Mouse (Mus musculus): ENCODE data around the gene Gng7. TPM values are rescaled to one million over a fixed set of nuclear protein-coding genes. Genes with fewer than 3 reads are reported as not detected.

The Gng7 gene
- polyA plus RNA-seq, 1 experiment = not detected

- WGBS = 97% methylated on average over 4 of the region's 4 CpGs
- H3K4me1 ChIP-seq (ENCODE audit: control insufficient read depth, insufficient read depth, low read length) = peaks cover 8% of the 10 kb centered on the region
- H3K4me3 ChIP-seq (ENCODE audit: insufficient read depth, low read depth, low read length) = no peak overlapping the region
- TF ChIP-seq POLR2A (IDR thresholded peaks at IDR 0.05; ENCODE audit: insufficient read depth, low read depth, low read length) = no peak
- no peak for TF ChIP-seq CTCF (IDR thresholded peaks at IDR 0.05; ENCODE audit: insufficient read depth, low read depth, low read length)
- no peak overlapping the region for H3K27ac ChIP-seq (ENCODE audit: insufficient read depth, low read depth, low read length)
These were observed 103.4 kb downstream of the Gng7 start for GRCm38 (mm10) chr10:80911354-80911753.

- TF ChIP-seq CTCF (IDR thresholded peaks at IDR 0.05; ENCODE audit: insufficient read depth, low read depth, low read length) = no peak
- no peak for TF ChIP-seq POLR2A (IDR thresholded peaks at IDR 0.05; ENCODE audit: insufficient read depth, low read depth, low read length)
- Histone ChIP-seq H3K27ac (ENCODE audit: insufficient read depth, low read depth, low read length) (no peak overlapping the region), H3K4me3 (ENCODE audit: insufficient read depth, low read depth, low read length) (no peak overlapping the region), H3K4me1 (ENCODE audit: control insufficient read depth, insufficient read depth, low read length) (no peaks in the 10 kb centered on the region)
- 92% methylated on average over 22 of the region's 22 CpGs for WGBS
These were observed 105.2 kb downstream of the Gng7 start for GRCm38 (mm10) chr10:80909375-80910162.

GRCm38 (mm10) chr10:80904709-80905108, 110.0 kb downstream of the Gng7 start:
- 93% methylated on average over 11 of the region's 11 CpGs for WGBS
- no peak overlapping the region for H3K27ac ChIP-seq (ENCODE audit: insufficient read depth, low read depth, low read length)
- TF ChIP-seq POLR2A (IDR thresholded peaks at IDR 0.05; ENCODE audit: insufficient read depth, low read depth, low read length) = no peak
- no peak for TF ChIP-seq CTCF (IDR thresholded peaks at IDR 0.05; ENCODE audit: insufficient read depth, low read depth, low read length)
- peaks cover 3% of the 10 kb centered on the region for H3K4me1 ChIP-seq (ENCODE audit: control insufficient read depth, insufficient read depth, low read length)
- no peak overlapping the region for H3K4me3 ChIP-seq (ENCODE audit: insufficient read depth, low read depth, low read length)

- Histone ChIP-seq H3K4me1 (ENCODE audit: control insufficient read depth, insufficient read depth, low read length) (peaks cover 9% of the 10 kb centered on the region), H3K27ac (ENCODE audit: insufficient read depth, low read depth, low read length) (no peak overlapping the region), H3K4me3 (ENCODE audit: insufficient read depth, low read depth, low read length) (no peak overlapping the region)
- WGBS = 84% methylated on average over 28 of the region's 28 CpGs
- TF ChIP-seq CTCF (IDR thresholded peaks at IDR 0.05; ENCODE audit: insufficient read depth, low read depth, low read length) = no peak
- TF ChIP-seq POLR2A (IDR thresholded peaks at IDR 0.05; ENCODE audit: insufficient read depth, low read depth, low read length) = no peak
These were observed 110.6 kb downstream of the Gng7 start for GRCm38 (mm10) chr10:80904004-80904693.

GRCm38 (mm10) chr10:80903282-80903681, 111.5 kb downstream of the Gng7 start:
- Histone ChIP-seq H3K27ac (ENCODE audit: insufficient read depth, low read depth, low read length) (no peak overlapping the region), H3K4me1 (ENCODE audit: control insufficient read depth, insufficient read depth, low read length) (peaks cover 16% of the 10 kb centered on the region), H3K4me3 (ENCODE audit: insufficient read depth, low read depth, low read length) (no peak overlapping the region)
- 92% methylated on average over 10 of the region's 10 CpGs for WGBS
- TF ChIP-seq POLR2A (IDR thresholded peaks at IDR 0.05; ENCODE audit: insufficient read depth, low read depth, low read length) = no peak
- TF ChIP-seq CTCF (IDR thresholded peaks at IDR 0.05; ENCODE audit: insufficient read depth, low read depth, low read length) = no peak

- Histone ChIP-seq H3K4me1 (ENCODE audit: control insufficient read depth, insufficient read depth, low read length) (peaks cover 24% of the 10 kb centered on the region), H3K4me3 (ENCODE audit: insufficient read depth, low read depth, low read length) (no peak overlapping the region), H3K27ac (ENCODE audit: insufficient read depth, low read depth, low read length) (no peak overlapping the region)
- WGBS = 93% methylated on average over 9 of the region's 9 CpGs
- TF ChIP-seq CTCF (IDR thresholded peaks at IDR 0.05; ENCODE audit: insufficient read depth, low read depth, low read length) = no peak
- TF ChIP-seq POLR2A (IDR thresholded peaks at IDR 0.05; ENCODE audit: insufficient read depth, low read depth, low read length) = no peak
These were observed 112.3 kb downstream of the Gng7 start for GRCm38 (mm10) chr10:80902273-80902940.

GRCm38 (mm10) chr10:80901409-80902272, 113.1 kb downstream of the Gng7 start:
- Histone ChIP-seq H3K27ac (ENCODE audit: insufficient read depth, low read depth, low read length) (no peak overlapping the region), H3K4me1 (ENCODE audit: control insufficient read depth, insufficient read depth, low read length) (peaks cover 29% of the 10 kb centered on the region), H3K4me3 (ENCODE audit: insufficient read depth, low read depth, low read length) (no peak overlapping the region)
- TF ChIP-seq CTCF (IDR thresholded peaks at IDR 0.05; ENCODE audit: insufficient read depth, low read depth, low read length) (no peak), POLR2A (IDR thresholded peaks at IDR 0.05; ENCODE audit: insufficient read depth, low read depth, low read length) (no peak)
- 87% methylated on average over 19 of the region's 19 CpGs for WGBS

Data from olfactory bulb, adult 2 months (tissue).